Mouse (Mus musculus) Patski (cell line): ENCODE measurements at regions not wholly inside any gene's neighbourhood (a gene's known extent, or its start where the extent isn't known, plus 50 kb on each side); places are given as distances from the start of the nearest gene placed in this dataset.

Experiments used
- ATAC-seq: fragments of 100-300 bp; one replicate; pipeline ENCODE4 v1.8.0; 2021
- CTCF ChIA-PET: fragments of 350-600 bp; sonication (Branson Sonifier 250); formaldehyde crosslinking; loops from one replicate; lab custom pipeline; 2022; ENCODE audit warnings: inconsistent platforms; lab: Charles Lee
- POLR2A ChIA-PET: fragments of 350-600 bp; sonication (Branson Sonifier 250); formaldehyde crosslinking; loops from one replicate; lab custom pipeline; 2022; ENCODE audit warnings: antibody characterized with exemption, inconsistent platforms; lab: Charles Lee
- DNase-seq: peaks from one replicate; pipeline ENCODE4 v3.0.0-alpha.2; 2011; ENCODE audit warnings: low read depth, low spot score
- H3K27me3 ChIP-seq: fragments of 371-371 bp; one replicate; pipeline ENCODE4 v1.5.1; 2021
- CTCF ChIP-seq: fragments of 100-300 bp; IDR thresholded peaks from one replicate; pipeline ENCODE4 v1.5.1; 2021
- in situ Hi-C: fragments of 300-500 bp; cut with MboI; formaldehyde crosslinking; loops from 3 replicates; pipeline ENCODE4 v1.11.1; 2018; ENCODE audit warnings: low pct_unique_long_range_greater_than_20kb, mixed read lengths

DNA sequence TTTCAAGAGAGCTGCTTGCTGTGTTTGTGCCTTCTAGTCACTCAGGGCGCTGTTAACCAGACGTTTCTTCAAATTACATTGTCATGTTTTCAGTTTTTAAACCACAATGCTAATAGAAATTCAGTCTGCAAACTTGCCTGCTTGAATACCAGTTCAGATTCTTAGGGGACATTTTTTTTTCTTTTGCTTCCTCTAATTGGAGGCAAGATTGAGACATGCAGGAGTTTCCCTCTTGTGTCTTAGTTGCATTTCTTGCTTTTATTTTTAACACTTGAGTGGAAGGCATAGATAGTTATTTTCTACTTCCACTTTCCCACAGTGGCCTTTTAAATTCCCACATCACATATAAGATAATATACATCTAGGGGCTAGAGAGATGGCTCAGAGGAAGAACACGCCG lies 246.8 kb downstream of the Grpr start:
- no peak for TF ChIP-seq CTCF
- POLR2A ChIA-PET = no interaction called here
- H3K27me3 ChIP-seq = no peaks in the 10 kb centered on the region
- in situ Hi-C loops = no loop called here
- ATAC-seq = no peak
- CTCF ChIA-PET = no interaction called here
- no peak for DNase-seq

DNA sequence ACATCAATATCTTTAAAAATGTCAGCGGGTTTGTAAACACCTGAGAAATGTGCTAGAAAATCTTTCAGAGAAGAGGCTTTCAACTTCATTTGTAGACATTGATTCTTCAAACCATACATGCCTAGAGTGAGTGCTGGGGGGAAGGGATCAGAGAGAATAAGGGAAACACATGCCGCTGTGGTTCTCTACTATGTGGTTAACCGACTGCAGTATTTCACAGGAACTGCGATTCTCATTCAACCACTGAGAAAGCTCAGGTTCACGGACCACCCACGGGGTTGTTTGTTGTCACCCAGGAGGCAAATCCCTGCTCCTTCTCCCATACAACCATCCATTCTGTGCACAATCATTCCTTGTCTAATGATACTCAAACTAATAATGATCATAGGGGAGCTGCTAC lies 248.4 kb downstream of the Grpr start:
- POLR2A ChIA-PET = no interaction called here
- TF ChIP-seq CTCF = no peak
- ATAC-seq (no peak), DNase-seq (no peak)
- in situ Hi-C loops = no loop called here
- peaks cover 5% of the 10 kb centered on the region for H3K27me3 ChIP-seq
- CTCF ChIA-PET = no interaction called here

DNA sequence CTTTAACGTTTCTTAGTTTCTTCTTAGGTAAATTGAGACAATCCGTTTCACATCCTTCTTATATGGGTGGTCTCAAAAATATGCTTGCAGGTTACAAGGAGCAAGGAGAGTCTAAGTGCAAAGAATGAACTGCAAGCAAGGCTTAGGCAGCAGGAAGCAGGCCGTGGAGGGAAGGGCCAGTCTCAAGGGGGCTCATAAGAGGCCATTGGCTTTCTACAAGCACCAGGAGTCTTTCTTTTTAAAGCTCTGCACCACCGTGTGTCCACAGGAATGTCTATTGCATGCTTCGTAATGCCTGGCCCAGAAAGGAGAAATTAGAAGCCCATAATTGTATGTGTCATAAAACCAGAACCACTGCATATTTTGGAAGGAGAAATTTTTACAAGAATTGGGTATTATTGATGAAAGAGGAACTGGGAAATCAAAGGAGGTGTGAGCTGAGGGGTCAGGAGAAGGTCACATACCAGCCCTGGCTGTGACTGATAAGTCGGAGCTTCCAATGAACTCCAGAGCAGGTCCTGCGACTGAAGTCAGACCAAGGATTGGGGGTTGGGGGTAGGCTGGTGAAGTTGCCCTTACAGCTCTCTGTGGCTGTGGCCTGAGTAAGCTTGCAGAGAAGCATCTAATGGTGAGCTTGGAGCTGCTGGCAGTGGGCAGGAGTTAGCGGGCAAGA lies 252.4 kb downstream of the Grpr start:
- CTCF ChIA-PET = no interaction called here
- in situ Hi-C loops = no loop called here
- no peak for TF ChIP-seq CTCF
- POLR2A ChIA-PET = no interaction called here
- H3K27me3 ChIP-seq = peaks cover 13% of the 10 kb centered on the region
- no peak for DNase-seq
- no peak for ATAC-seq

DNA sequence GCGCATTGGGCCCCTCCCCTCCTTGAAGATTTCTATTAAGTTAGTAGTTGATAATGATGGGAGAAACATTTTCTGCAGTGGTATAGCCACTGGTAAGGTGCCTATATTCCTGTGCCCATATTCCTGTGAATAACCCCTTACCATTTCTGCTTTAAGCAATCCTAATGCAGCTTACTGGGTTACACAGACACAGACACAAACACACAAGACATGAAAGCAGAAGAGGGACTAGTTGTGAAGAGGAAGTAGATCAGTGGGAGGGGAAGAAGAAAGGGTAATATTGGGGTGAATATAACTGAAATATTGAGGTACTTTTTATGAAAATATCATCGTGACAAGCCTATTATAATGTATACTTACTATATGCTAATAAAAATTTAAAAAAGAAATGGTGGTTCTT lies 288.2 kb downstream of the Grpr start:
- ATAC-seq (no peak), DNase-seq (no peak)
- no peak for TF ChIP-seq CTCF
- in situ Hi-C loops = no loop called here
- ChIA-PET CTCF (no interaction called here), POLR2A (no interaction called here)
- peaks cover 5% of the 10 kb centered on the region for H3K27me3 ChIP-seq

DNA sequence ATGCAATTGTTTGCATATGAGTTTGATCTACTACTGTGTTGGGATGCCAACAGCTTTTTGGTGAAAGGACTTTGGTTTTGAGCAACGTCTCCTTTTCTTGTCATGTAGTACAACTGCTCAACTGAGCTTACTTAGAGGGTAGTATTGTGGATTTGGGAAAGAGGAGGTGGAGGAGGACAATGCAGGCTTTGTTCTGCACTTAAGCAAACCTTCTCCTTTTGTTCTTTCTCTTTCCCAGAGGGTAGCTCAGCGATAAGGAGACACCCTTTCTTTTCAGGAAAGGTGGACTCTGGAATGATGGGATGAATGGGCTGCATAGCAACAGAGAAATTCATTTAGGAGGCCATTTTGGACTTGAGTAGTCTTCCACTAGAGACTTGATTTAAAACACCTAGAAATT lies 288.6 kb upstream of the S100g start:
- DNase-seq (no peak), ATAC-seq (no peak)
- POLR2A ChIA-PET = no interaction called here
- TF ChIP-seq CTCF = no peak
- in situ Hi-C loops = no loop called here
- H3K27me3 ChIP-seq = peaks cover 7% of the 10 kb centered on the region
- CTCF ChIA-PET = no interaction called here

DNA sequence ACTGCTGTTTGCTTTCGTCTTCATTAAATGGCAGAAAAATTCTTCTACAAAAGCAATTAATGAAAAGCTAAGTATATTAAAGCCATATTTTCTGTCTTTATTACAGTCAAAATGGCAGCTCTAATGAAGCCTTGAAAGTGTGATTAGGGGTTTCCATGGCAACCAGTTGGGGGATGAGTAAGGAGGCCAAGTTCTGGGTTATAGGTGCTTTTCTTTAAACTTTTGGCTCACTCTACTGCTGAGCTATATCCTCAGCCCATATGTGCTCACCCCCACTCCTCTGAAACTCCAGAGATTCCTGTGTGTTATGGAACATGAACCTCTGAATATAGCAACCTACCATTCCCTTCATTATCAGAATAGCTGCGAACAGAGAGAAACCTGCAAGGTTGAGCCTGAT lies 240.9 kb upstream of the S100g start:
- in situ Hi-C loops = no loop called here
- CTCF ChIA-PET = interaction anchor here (1.0 to 1.6 kb wide), 2 partner anchors 12 to 42 kb away, joined by 3 to 4 read pairs; no protein-coding TSS in a partner anchor
- DNase-seq (no peak), ATAC-seq (no peak)
- POLR2A ChIA-PET = no interaction called here
- H3K27me3 ChIP-seq = peaks cover 4% of the 10 kb centered on the region
- TF ChIP-seq CTCF = no peak

DNA sequence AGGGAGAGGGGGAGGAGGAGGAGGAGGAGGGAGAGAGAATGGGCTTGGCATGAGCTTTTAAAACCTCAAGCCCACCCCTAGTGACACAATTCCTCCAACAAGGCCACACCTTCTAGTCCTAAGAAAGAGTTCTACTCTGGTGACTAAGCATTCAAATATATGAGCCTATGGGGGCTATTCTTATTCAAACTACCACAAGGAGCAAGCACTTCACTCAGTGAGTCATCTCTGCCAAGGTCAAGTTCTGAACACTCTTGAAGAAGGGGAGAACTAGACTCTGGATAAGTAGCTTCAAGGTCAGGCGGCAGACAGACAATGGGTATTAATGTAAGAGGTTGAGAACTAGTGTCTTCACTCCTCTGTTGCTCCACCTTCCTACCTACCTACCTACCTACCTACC lies 239.0 kb upstream of the S100g start:
- CTCF ChIA-PET = no interaction called here
- no peak for TF ChIP-seq CTCF
- ATAC-seq (no peak), DNase-seq (no peak)
- POLR2A ChIA-PET = interaction anchor here (0.7 kb wide), 1 partner anchor 14 kb away, joined by 7 read pairs; no protein-coding TSS in a partner anchor
- H3K27me3 ChIP-seq = peaks cover 4% of the 10 kb centered on the region
- in situ Hi-C loops = no loop called here

DNA sequence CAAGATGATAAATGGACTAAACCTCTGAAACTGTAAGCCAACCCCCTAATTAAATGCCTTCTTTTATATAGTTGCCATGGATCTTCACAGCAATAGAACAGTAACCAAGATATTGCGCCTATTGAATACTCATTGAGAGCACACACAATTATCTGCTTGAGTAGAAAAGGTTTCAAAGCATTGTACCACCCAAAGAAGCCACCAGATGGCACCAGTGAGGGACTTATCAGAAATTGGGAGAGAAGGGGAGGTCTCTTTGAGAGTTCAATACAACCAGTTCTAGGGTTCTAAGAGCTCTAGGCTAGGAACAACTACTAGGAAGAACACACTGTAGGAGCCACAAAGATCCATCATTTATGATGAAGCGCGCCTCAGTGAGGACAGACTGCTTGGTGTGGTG lies 217.2 kb upstream of the S100g start:
- ATAC-seq = no peak
- ChIA-PET CTCF (interaction anchor here (1.0 kb wide), 1 partner anchor 368 kb away, joined by 3 read pairs; the partner anchor contains the start of gene Grpr), POLR2A (no interaction called here)
- TF ChIP-seq CTCF = peak; percentile 44
- no peak for DNase-seq
- H3K27me3 ChIP-seq = peaks cover 5% of the 10 kb centered on the region
- in situ Hi-C loops = no loop called here

DNA sequence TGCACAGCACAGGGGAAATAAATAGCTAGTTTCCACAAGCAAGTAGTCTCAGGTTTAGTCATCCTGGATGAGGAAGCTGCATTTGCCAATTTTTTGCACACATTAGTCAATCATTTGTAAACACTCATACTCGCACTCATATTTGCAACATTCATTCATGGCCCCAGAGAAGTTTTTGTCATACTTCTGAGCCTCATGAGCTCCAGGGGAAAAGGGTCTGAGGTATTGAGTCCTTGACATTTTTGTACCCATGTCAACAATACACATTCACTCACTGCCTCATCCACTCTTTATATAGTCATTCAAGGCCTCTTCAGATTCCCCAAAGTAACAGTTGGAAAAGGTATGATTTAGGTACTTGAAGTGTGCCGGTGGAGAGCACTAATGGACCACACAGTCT lies 200.4 kb upstream of the S100g start:
- no peak for TF ChIP-seq CTCF
- no peak for DNase-seq
- H3K27me3 ChIP-seq = peaks cover 8% of the 10 kb centered on the region
- no peak for ATAC-seq
- in situ Hi-C loops = loop anchor here (25.0 kb wide), 1 partner anchor 747 kb away; the partner anchor contains the start of gene Ap1s2
- CTCF ChIA-PET = interaction anchor here (1.1 kb wide), 1 partner anchor 21 kb away, joined by 4 read pairs; no protein-coding TSS in a partner anchor
- POLR2A ChIA-PET = no interaction called here

DNA sequence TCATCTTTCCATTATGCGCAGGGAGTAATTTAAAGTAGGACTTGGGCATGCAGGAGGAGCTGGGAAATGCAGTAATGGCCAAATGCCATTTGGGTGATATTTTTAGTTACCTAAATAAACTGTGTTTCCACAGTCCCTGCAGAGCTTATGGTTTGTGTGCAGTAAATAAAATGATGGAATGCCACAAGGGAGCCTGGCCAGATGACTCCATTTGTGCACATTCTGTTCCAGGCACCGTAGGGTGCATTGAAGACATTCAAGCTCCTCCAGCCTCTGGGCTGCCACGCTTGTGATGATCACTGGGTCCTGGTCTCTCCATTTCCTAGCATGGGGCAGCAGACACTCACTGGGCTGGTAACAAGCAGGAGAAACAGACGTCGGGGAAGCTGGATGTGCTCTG lies 190.9 kb upstream of the S100g start:
- H3K27me3 ChIP-seq = peaks cover 12% of the 10 kb centered on the region
- ATAC-seq (no peak), DNase-seq (no peak)
- in situ Hi-C loops = loop anchor here (25.0 kb wide), 1 partner anchor 757 kb away; the partner anchor contains the start of gene Ap1s2
- CTCF ChIA-PET = interaction anchor here (1.1 kb wide), 1 partner anchor 11 kb away, joined by 3 read pairs; no protein-coding TSS in a partner anchor
- POLR2A ChIA-PET = no interaction called here
- TF ChIP-seq CTCF = no peak

DNA sequence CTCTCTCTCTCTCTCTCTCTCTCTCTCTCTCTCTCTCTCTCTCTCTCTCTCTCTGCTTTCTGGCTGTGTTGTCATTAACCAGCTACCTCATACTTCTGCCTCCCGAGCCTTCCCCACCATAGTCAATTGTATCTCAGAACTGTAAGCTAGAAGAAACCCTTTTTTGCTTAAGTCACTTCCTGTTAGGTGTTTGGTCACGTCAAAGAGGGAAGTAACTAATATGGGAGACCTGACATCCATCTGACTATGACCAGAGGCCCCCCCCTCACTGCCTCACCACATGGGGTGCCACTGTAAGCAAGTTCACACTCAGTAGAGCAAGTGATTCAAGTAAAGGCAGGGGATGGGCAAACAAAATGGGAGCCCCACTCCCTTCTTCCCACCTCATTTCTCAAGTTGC lies 187.6 kb upstream of the S100g start:
- no peak for ATAC-seq
- ChIA-PET POLR2A (no interaction called here), CTCF (no interaction called here)
- TF ChIP-seq CTCF = no peak
- in situ Hi-C loops = loop anchor here (25.0 kb wide), 1 partner anchor 760 kb away; the partner anchor contains the start of gene Ap1s2
- DNase-seq = no peak
- no peaks in the 10 kb centered on the region for H3K27me3 ChIP-seq
